Mouse (Mus musculus) bone marrow, adult 2 months (tissue): Measurements from ENCODE around the gene Sepsecs.

Source experiments
- CTCF ChIP-seq: fragments of 200-500 bp; IDR thresholded peaks from 2 replicates; pipeline ENCODE4 v1.5.1; 2011; ENCODE audit warnings: low read length, control low read depth; ENCODE audit not compliant: control insufficient read depth, insufficient read depth
- POLR2A ChIP-seq: fragments of 200-500 bp; IDR thresholded peaks from 2 replicates; pipeline ENCODE4 v1.6.1; 2011; ENCODE audit warnings: low read depth, mild to moderate bottlenecking, control low read depth, low read length, borderline replicate concordance; ENCODE audit not compliant: control insufficient read depth

GRCm38 (mm10) chr5:52627713-52628112 lies 41.8 kb downstream of the Sepsecs start:
- TF ChIP-seq POLR2A (no peak), CTCF (no peak)
